Mouse (Mus musculus) olfactory bulb, adult 2 months (tissue): ENCODE measurements around the gene Leng9.

Source experiments
- CTCF ChIP-seq: fragments of 200-500 bp; IDR thresholded peaks from 2 replicates; pipeline ENCODE4 v1.5.1; 2012; ENCODE audit warnings: low read depth, mild to moderate bottlenecking, low read length, moderate library complexity; ENCODE audit not compliant: insufficient read depth
- POLR2A ChIP-seq: fragments of 200-500 bp; IDR thresholded peaks from 2 replicates; pipeline ENCODE4 v1.6.1; 2012; ENCODE audit warnings: mild to moderate bottlenecking, low read depth, low read length, moderate library complexity; ENCODE audit not compliant: insufficient read depth

- TF ChIP-seq CTCF (no peak), POLR2A (no peak)
These were observed 15.3 kb downstream of the Leng9 start for GRCm38 (mm10) chr7:4134911-4135310.
